Mouse (Mus musculus): Measurements from ENCODE around the gene Copz1.

- no peak for TF ChIP-seq POLR2A (IDR thresholded peaks at IDR 0.05; ENCODE audit: extremely low read depth, insufficient read depth, low read length)
- no peak for TF ChIP-seq CTCF (IDR thresholded peaks at IDR 0.05; ENCODE audit: low read depth, low read length)
These were observed 24.6 kb upstream of the Copz1 start for GRCm38 (mm10) chr15:103247782-103248400.

All from liver, adult 2 months (tissue).